Mouse (Mus musculus) spleen, adult 2 months (tissue): ENCODE measurements around the gene Slc22a7. TPM values are rescaled to one million over a fixed set of nuclear protein-coding genes. Genes with fewer than 3 reads are reported as not detected.

Experiments
- DNase-seq, 2 experiments: peaks; one replicate each; pipeline versions ENCODE4 v3.0.0 to v3.0.0-alpha.2; 2012 to 2021; ENCODE audit warnings: low spot score in 2 of 2, low read depth in 1 of 2
- H3K27ac ChIP-seq: fragments of 200-500 bp; 2 replicates; pipeline ENCODE4 v1.5.1; 2012; ENCODE audit warnings: low read length, inconsistent platforms; ENCODE audit not compliant: insufficient read depth
- H3K27me3 ChIP-seq: fragments of 200-500 bp; 2 replicates; pipeline ENCODE4 v1.6.1; 2012; ENCODE audit warnings: mild to moderate bottlenecking, moderate library complexity, low read length, inconsistent platforms; ENCODE audit not compliant: control insufficient read depth, insufficient read depth
- H3K36me3 ChIP-seq: fragments of 200-500 bp; 2 replicates; pipeline ENCODE4 v1.6.1; 2012; ENCODE audit warnings: mild to moderate bottlenecking, low read length, inconsistent platforms; ENCODE audit not compliant: control insufficient read depth, insufficient read depth
- H3K4me1 ChIP-seq: fragments of 200-500 bp; 2 replicates; pipeline ENCODE4 v1.6.1; 2011; ENCODE audit warnings: inconsistent platforms; ENCODE audit not compliant: control insufficient read depth, insufficient read depth, insufficient read length
- H3K4me3 ChIP-seq: fragments of 200-500 bp; 2 replicates; pipeline ENCODE4 v1.5.1; 2011; ENCODE audit warnings: mild to moderate bottlenecking, inconsistent platforms; ENCODE audit not compliant: insufficient read depth, insufficient read length; ENCODE audit errors: extremely low read depth
- CTCF ChIP-seq: fragments of 200-500 bp; IDR thresholded peaks from 2 replicates; pipeline ENCODE4 v1.5.1; 2011; ENCODE audit warnings: mild to moderate bottlenecking, inconsistent platforms; ENCODE audit not compliant: insufficient read depth, insufficient read length, insufficient replicate concordance; ENCODE audit errors: extremely low read depth
- POLR2A ChIP-seq: fragments of 200-500 bp; IDR thresholded peaks from 2 replicates; pipeline ENCODE4 v1.6.1; 2011; ENCODE audit warnings: low read depth, low read length, inconsistent platforms
- WGBS: fragments of 180-500 bp; shearing (Covaris S2); methylation state at CpG from one replicate; pipeline ENCODE4 v1.1.7; 2018; 5-methylcytosine and 5-hydroxymethylcytosine counted together
- polyA plus RNA-seq: library from polyadenylated mRNA; depleted of rRNA; stranded (reverse); fragments of >200 nt; gene quantifications from 2 replicates; pipeline ENCODE4 v1.2.3, GENCODE M21; 2012

Slc22a7 gene
- polyA plus RNA-seq, 1 experiment = 0.07 TPM

- H3K27ac ChIP-seq = no peak overlapping the region
- DNase-seq = no peak
- 2% methylated on average over 33 of the region's 33 CpGs for WGBS
- no peaks in the 10 kb centered on the region for H3K36me3 ChIP-seq
- H3K4me1 ChIP-seq = peaks cover 2% of the 10 kb centered on the region; the same call in 1 of the 2 replicates
- no peak overlapping the region for H3K4me3 ChIP-seq
- no peak for TF ChIP-seq CTCF
- no peak for TF ChIP-seq POLR2A
- H3K27me3 ChIP-seq = peaks cover 22% of the 10 kb centered on the region
Observed at GRCm38 (mm10) chr17:46455110-46455691, 16.9 kb upstream of the Slc22a7 start.

GRCm38 (mm10) chr17:46454539-46454938 lies 16.3 kb upstream of the Slc22a7 start:
- WGBS = 6% methylated on average over 9 of the region's 9 CpGs
- H3K4me3 ChIP-seq = no peak overlapping the region
- H3K27me3 ChIP-seq = peaks cover 22% of the 10 kb centered on the region
- no peaks in the 10 kb centered on the region for H3K36me3 ChIP-seq
- DNase-seq = no peak
- no peak overlapping the region for H3K27ac ChIP-seq
- peaks cover 2% of the 10 kb centered on the region; the same call in 1 of the 2 replicates for H3K4me1 ChIP-seq
- TF ChIP-seq CTCF = no peak
- no peak for TF ChIP-seq POLR2A

- TF ChIP-seq POLR2A = no peak
- no peak for TF ChIP-seq CTCF
- 5% methylated on average over 25 of the region's 26 CpGs for WGBS
Observed at GRCm38 (mm10) chr17:46453970-46454411, 15.7 kb upstream of the Slc22a7 start.

GRCm38 (mm10) chr17:46453302-46453948 lies 15.2 kb upstream of the Slc22a7 start:
- no peak overlapping the region for H3K4me3 ChIP-seq
- H3K4me1 ChIP-seq = peaks cover 2% of the 10 kb centered on the region; the same call in 1 of the 2 replicates
- no peak overlapping the region for H3K27ac ChIP-seq
- DNase-seq = no peak
- no peak for TF ChIP-seq CTCF
- TF ChIP-seq POLR2A = no peak
- WGBS = 15% methylated on average over 13 of the region's 13 CpGs
- H3K36me3 ChIP-seq = no peaks in the 10 kb centered on the region
- H3K27me3 ChIP-seq = peaks cover 22% of the 10 kb centered on the region

More at GRCm38 (mm10) chr17:46453970-46454411, 15.7 kb upstream of the Slc22a7 start:
- H3K36me3 ChIP-seq = no peaks in the 10 kb centered on the region
- no peak overlapping the region for H3K27ac ChIP-seq
- no peak for DNase-seq
- H3K27me3 ChIP-seq = peaks cover 22% of the 10 kb centered on the region
- H3K4me1 ChIP-seq = peaks cover 2% of the 10 kb centered on the region; the same call in 1 of the 2 replicates
- no peak overlapping the region for H3K4me3 ChIP-seq

GRCm38 (mm10) chr17:46452683-46453082 lies 14.4 kb upstream of the Slc22a7 start:
- peaks cover 22% of the 10 kb centered on the region for H3K27me3 ChIP-seq
- H3K4me3 ChIP-seq = no peak overlapping the region
- H3K4me1 ChIP-seq = peaks cover 2% of the 10 kb centered on the region; the same call in 1 of the 2 replicates
- H3K36me3 ChIP-seq = no peaks in the 10 kb centered on the region
- no peak for DNase-seq
- no peak overlapping the region for H3K27ac ChIP-seq
- TF ChIP-seq POLR2A (no peak), CTCF (no peak)
- 61% methylated on average over 5 of the region's 5 CpGs for WGBS

GRCm38 (mm10) chr17:46446264-46446663 lies 8.0 kb upstream of the Slc22a7 start:
- no peak for TF ChIP-seq CTCF
- no peak for TF ChIP-seq POLR2A
- Histone ChIP-seq H3K4me3 (no peak overlapping the region), H3K27ac (no peak overlapping the region), H3K27me3 (peaks cover 5% of the 10 kb centered on the region; the same call in 1 of the 2 replicates), H3K4me1 (no peaks in the 10 kb centered on the region), H3K36me3 (no peaks in the 10 kb centered on the region)
- no peak for DNase-seq
- WGBS = 92% methylated on average over 16 of the region's 16 CpGs
